Mouse (Mus musculus) bone marrow, adult 2 months (tissue): Measurements from ENCODE around the gene Cdca7l. TPM values are rescaled to one million over a fixed set of nuclear protein-coding genes. Genes with fewer than 3 reads are reported as not detected.
A peak's percentile ranks its signal among the peaks of the same experiment; 100 is the strongest.

Experiments
- H3K27ac ChIP-seq: fragments of 200-500 bp; 2 replicates; pipeline ENCODE4 v1.5.1; 2012; ENCODE audit warnings: low read depth, mild to moderate bottlenecking, control low read depth, inconsistent platforms, low read length; ENCODE audit not compliant: control insufficient read depth, poor library complexity, insufficient read depth
- H3K4me1 ChIP-seq: fragments of 200-500 bp; 2 replicates; pipeline ENCODE4 v1.6.1; 2011; ENCODE audit warnings: low read length; ENCODE audit not compliant: control insufficient read depth, insufficient read depth
- H3K4me3 ChIP-seq: fragments of 200-500 bp; replicated peaks from 2 replicates; pipeline ENCODE3; 2011; ENCODE audit warnings: mild to moderate bottlenecking, low read depth, low read length, control low read depth; ENCODE audit not compliant: control insufficient read depth
- CTCF ChIP-seq: fragments of 200-500 bp; IDR thresholded peaks from 2 replicates; pipeline ENCODE4 v1.5.1; 2011; ENCODE audit warnings: low read length, control low read depth; ENCODE audit not compliant: control insufficient read depth, insufficient read depth
- POLR2A ChIP-seq: fragments of 200-500 bp; IDR thresholded peaks from 2 replicates; pipeline ENCODE4 v1.6.1; 2011; ENCODE audit warnings: low read depth, mild to moderate bottlenecking, control low read depth, low read length, borderline replicate concordance; ENCODE audit not compliant: control insufficient read depth
- WGBS: fragments of 180-500 bp; shearing (Covaris S2); methylation state at CpG from one replicate; pipeline ENCODE4 v1.1.7; 2018; 5-methylcytosine and 5-hydroxymethylcytosine counted together
- polyA plus RNA-seq: library from polyadenylated mRNA; stranded (reverse); fragments of >200 nt; gene quantifications from 2 replicates; pipeline ENCODE4 v1.2.4, GENCODE M21; 2011; ENCODE audit warnings: low replicate concordance; ENCODE audit not compliant: missing spikeins, insufficient read depth, insufficient read length

Cdca7l gene
- polyA plus RNA-seq, 1 experiment, result 9.8 TPM

GRCm38 (mm10) chr12:117806007-117806451, 1.9 kb downstream of the Cdca7l start:
- Histone ChIP-seq H3K4me3 (no peak overlapping the region), H3K4me1 (no peaks in the 10 kb centered on the region), H3K27ac (no peak overlapping the region)
- TF ChIP-seq POLR2A (no peak), CTCF (no peak)
- 83% methylated on average over 12 of the region's 12 CpGs for WGBS

- TF ChIP-seq POLR2A (no peak), CTCF (no peak)
- no peaks in the 10 kb centered on the region for H3K4me1 ChIP-seq
- 88% methylated on average over 4 of the region's 4 CpGs for WGBS
- H3K4me3 ChIP-seq, result no peak overlapping the region
- no peak overlapping the region for H3K27ac ChIP-seq
Measured at GRCm38 (mm10) chr12:117806470-117806869, 2.4 kb downstream of the Cdca7l start.

GRCm38 (mm10) chr12:117807637-117808036, 3.5 kb downstream of the Cdca7l start:
- Histone ChIP-seq H3K4me3 (no peak overlapping the region), H3K4me1 (no peaks in the 10 kb centered on the region), H3K27ac (no peak overlapping the region)
- TF ChIP-seq POLR2A (no peak), CTCF (no peak)
- 37% methylated on average over 10 of the region's 12 CpGs for WGBS

GRCm38 (mm10) chr12:117808355-117809326, 4.6 kb downstream of the Cdca7l start:
- no peak overlapping the region for H3K4me3 ChIP-seq
- no peak overlapping the region for H3K27ac ChIP-seq
- no peak for TF ChIP-seq CTCF
- TF ChIP-seq POLR2A, result no peak
- H3K4me1 ChIP-seq, result no peaks in the 10 kb centered on the region
- 72% methylated on average over 17 of the region's 17 CpGs for WGBS

DNA sequence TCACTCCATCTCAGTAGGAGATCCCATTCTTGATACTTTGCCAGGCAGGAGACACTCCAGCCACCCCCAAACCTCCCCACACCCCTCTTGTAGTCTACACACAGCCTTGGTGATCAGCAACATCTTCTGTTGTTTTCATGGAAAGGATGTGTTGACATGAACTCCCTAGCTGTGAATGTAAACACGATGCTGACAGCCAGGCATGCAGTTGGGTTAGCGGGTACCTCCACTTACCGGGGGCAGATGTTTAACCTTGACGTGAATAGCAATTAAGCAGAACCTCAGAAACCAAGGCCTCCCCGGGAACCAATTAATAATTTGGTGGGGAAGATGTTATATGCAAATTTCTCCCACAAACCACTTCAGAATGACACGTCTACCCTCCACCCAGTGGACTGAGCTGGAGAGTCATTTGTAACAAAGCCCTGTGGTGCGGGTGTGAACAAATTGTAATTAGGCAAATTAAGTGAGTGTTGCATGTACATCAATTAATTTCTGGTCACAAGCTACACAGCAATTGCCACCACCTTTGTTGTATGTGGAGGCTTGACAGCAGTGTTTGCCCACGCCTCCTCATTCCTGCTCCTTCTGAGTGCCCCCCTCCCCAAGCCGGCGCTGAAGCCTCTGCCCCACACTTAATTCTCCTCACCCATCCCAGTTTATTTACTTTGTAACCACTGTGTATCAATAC, 5.4 kb downstream of the Cdca7l start:
- WGBS, result 65% methylated on average over 10 of the region's 10 CpGs

GRCm38 (mm10) chr12:117810074-117810473, 6.0 kb downstream of the Cdca7l start:
- WGBS, result 4% methylated on average over 11 of the region's 11 CpGs
- Histone ChIP-seq H3K4me1 (no peaks in the 10 kb centered on the region), H3K27ac (no peak overlapping the region), H3K4me3 (no peak overlapping the region)
- TF ChIP-seq POLR2A (no peak), CTCF (no peak)

More for the DNA sequence above, 5.4 kb downstream of the Cdca7l start:
- H3K4me1 ChIP-seq, result no peaks in the 10 kb centered on the region
- no peak for TF ChIP-seq CTCF
- no peak for TF ChIP-seq POLR2A
- no peak overlapping the region for H3K4me3 ChIP-seq
- no peak overlapping the region for H3K27ac ChIP-seq

DNA sequence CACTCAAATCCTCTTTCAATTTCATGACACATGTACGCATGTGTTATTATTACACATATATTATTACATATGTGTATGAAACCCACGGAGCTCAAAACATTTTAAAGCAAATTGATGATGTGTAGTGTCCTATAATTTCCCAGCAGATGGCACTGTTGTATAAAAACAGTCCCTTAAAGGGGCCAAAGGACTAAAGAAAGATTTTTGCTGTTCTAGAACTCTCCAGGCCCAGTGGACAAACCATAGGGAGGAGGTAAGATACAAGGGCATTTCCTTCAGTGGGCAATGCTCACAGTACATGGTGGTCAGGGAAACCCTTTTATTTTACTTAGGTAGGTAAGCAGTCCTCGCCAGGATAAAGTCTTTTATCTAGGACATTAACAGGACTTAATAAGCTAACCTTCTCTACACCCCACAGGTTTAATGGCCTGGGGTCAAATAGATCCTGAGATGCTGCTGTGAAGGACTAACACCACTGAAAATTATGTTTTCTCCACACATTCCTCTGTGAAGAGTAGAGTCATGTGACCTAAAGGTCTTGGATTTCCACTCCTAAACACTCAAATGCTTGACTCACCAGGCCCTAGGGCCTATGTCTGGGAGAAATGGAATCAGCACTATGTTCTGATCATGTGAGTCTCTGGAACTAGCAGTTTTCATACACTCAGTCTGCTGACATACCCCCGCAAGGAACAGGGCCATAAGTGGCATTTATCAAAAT, 16.2 kb downstream of the Cdca7l start:
- TF ChIP-seq POLR2A (no peak), CTCF (peak; percentile 25; the same call in 1 of the 2 replicates)
- WGBS, result 42% methylated on average over 4 of the region's 4 CpGs
- Histone ChIP-seq H3K4me1 (no peaks in the 10 kb centered on the region), H3K27ac (no peak overlapping the region), H3K4me3 (no peak overlapping the region)

GRCm38 (mm10) chr12:117820859-117821221, 16.8 kb downstream of the Cdca7l start:
- TF ChIP-seq CTCF (no peak), POLR2A (no peak)
- Histone ChIP-seq H3K27ac (no peak overlapping the region), H3K4me1 (no peaks in the 10 kb centered on the region), H3K4me3 (no peak overlapping the region)

DNA sequence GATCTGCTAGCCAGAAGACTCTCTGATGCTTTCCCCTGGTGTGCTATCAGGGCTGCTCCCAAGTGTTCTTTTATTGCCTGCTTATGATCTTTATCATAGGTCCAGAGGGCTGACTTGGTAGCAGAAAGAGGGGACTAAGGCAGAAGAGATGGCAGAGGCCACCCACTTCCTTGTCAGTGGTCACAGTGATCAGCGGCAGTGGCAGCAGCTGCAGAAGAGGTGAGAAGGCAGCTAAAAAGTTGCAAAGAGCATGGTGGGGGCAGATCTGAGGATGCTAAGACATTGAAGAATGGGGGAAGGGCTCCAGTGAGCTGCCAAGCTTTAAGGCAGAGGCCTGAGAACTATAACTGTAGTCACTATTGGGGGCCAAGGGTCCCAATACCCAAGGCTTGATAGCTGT, 17.3 kb downstream of the Cdca7l start:
- Histone ChIP-seq H3K4me1 (no peaks in the 10 kb centered on the region), H3K27ac (no peak overlapping the region), H3K4me3 (no peak overlapping the region)
- no peak for TF ChIP-seq POLR2A
- TF ChIP-seq CTCF, result no peak
- WGBS, result 26% methylated on average over 1 of the region's 1 CpGs
